Mouse (Mus musculus): ENCODE data around the gene Cntn3. TPM values are rescaled to one million over a fixed set of nuclear protein-coding genes. Genes with fewer than 3 reads are reported as not detected.

Gene Cntn3
- polyA plus RNA-seq, 1 experiment from 2014 or later, result 1.1 TPM

DNA sequence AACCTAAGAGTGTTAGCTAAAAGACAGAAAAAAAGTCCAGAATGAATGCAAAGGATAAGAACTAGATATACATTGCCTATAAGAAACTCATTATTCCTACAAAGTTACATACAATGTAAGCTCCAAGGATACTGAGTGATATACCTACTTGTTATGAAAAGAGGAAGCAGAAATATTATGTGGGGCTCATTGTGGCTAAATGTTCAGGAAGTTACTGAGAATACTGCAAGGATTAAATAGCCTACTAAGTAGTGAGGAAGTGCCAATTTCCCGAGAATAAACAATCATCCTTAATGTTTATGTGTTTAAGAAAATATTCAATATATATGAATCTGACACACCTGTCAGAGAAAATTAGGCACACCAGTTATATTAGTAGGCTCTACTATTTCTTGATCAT, 341.9 kb downstream of the Cntn3 start:
- Histone ChIP-seq H3K9ac (no peak overlapping the region), H3K4me3 (no peak overlapping the region)
- no peak for ATAC-seq (ENCODE audit: insufficient number of reproducible peaks, insufficient read depth, low FRiP score, low TSS enrichment, low read depth)

DNA sequence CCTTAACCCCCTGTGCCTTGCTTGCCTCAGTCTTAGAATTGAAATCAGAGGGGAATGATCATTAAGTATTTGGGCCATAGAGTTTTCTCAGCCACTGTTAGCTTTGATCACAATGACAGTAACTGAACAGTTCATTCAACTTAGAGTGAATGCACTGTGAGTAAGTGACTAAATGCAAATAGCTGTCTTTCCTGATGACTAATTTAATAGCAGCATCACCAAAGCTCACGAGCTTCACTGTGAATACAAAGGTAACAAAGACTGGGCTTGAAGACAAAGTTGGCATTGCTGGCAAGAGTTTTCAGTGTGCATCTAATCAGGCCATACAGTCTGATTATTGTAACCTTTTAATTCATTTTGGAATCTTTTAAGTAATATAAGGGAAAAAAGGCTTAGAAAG, 386.6 kb downstream of the Cntn3 start:
- H3K27me3 ChIP-seq, result no peaks in the 10 kb centered on the region
- H3K4me3 ChIP-seq, result no peak overlapping the region
- WGBS, result 60% methylated on average over 1 of the region's 1 CpGs
- H3K4me1 ChIP-seq, result no peaks in the 10 kb centered on the region
- no peak overlapping the region for H3K9ac ChIP-seq
- no peak overlapping the region for H3K4me2 ChIP-seq
- H3K27ac ChIP-seq, result no peak overlapping the region
- H3K9me3 ChIP-seq, result no peaks in the 10 kb centered on the region
- no peaks in the 10 kb centered on the region for H3K36me3 ChIP-seq
- ATAC-seq (ENCODE audit: insufficient number of reproducible peaks, insufficient read depth, low FRiP score, low TSS enrichment, low read depth), result no peak

More for the DNA sequence above, 341.9 kb downstream of the Cntn3 start:
- Histone ChIP-seq H3K27ac (no peak overlapping the region), H3K27me3 (no peaks in the 10 kb centered on the region), H3K9me3 (no peaks in the 10 kb centered on the region), H3K36me3 (no peaks in the 10 kb centered on the region), H3K4me2 (no peak overlapping the region), H3K4me1 (no peaks in the 10 kb centered on the region)
- WGBS, result 85% methylated on average over 1 of the region's 1 CpGs

DNA sequence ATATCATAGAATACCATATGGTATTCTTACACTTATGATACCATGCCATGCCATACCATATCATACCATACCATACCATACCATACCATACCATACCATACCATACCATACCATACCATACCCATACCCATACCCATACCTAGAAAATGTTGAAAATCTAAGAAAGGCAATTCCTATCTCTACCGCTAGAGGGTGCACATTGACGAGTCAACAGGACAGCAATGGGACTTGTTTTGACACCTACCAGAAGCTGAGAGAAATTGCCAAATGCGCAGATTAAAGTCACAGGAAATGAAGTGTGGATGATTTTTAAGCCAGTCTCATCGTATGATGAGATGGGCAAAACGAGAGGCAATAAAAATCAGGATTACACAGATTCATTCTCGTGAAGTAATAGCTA, 402.0 kb downstream of the Cntn3 start:
- Histone ChIP-seq H3K27ac (no peak overlapping the region), H3K36me3 (no peaks in the 10 kb centered on the region), H3K9me3 (no peaks in the 10 kb centered on the region), H3K4me2 (no peak overlapping the region), H3K27me3 (no peaks in the 10 kb centered on the region), H3K4me1 (no peaks in the 10 kb centered on the region), H3K9ac (no peak overlapping the region), H3K4me3 (no peak overlapping the region)
- ATAC-seq (ENCODE audit: insufficient number of reproducible peaks, insufficient read depth, low FRiP score, low TSS enrichment, low read depth), result no peak
- 42% methylated on average over 6 of the region's 6 CpGs for WGBS

DNA sequence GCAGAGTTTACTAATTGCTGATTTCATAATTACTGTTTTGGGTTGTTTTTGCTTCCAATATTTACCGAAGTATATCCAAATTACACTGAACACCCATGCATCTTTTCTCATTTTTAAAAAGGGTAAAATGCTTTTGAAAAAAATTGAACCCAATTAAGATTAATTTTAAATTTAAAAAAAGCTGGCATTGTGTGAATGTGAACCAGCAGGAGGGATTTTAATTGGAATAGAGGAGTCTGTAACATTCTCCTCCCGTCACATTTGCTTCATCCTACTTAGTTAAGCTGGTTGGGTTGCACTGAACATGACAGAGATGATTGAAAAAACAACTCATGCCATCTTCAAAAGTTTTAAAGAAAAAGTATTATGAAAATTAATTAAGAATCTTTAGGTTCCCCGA, 411.7 kb downstream of the Cntn3 start:
- no peaks in the 10 kb centered on the region for H3K4me1 ChIP-seq
- ATAC-seq (ENCODE audit: insufficient number of reproducible peaks, insufficient read depth, low FRiP score, low TSS enrichment, low read depth), result no peak
- H3K9ac ChIP-seq, result no peak overlapping the region
- H3K27me3 ChIP-seq, result no peaks in the 10 kb centered on the region
- WGBS, result 85% methylated on average over 3 of the region's 3 CpGs
- H3K4me3 ChIP-seq, result no peak overlapping the region
- H3K4me2 ChIP-seq, result no peak overlapping the region
- no peaks in the 10 kb centered on the region for H3K36me3 ChIP-seq
- no peaks in the 10 kb centered on the region for H3K9me3 ChIP-seq
- no peak overlapping the region for H3K27ac ChIP-seq

DNA sequence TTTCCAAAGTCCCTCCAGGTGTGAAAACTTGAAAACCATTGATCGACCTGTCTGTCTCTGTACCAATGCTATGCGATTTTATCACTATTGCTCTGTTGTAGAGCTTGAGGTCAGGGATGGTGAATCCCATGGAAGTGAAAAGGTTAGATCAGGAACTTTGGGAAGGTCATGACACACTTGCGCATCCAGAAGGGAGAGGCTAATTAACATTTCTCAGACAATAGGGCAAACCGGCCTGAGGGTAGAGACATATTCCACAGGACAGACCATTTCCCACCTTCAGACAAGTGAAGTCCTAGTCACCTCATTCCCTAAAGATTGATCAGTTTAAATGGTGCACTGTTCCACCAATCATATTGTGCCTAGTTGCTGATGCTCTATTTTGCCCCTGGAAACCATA, 451.2 kb downstream of the Cntn3 start:
- H3K9ac ChIP-seq, result no peak overlapping the region
- no peaks in the 10 kb centered on the region for H3K4me1 ChIP-seq
- H3K9me3 ChIP-seq, result no peaks in the 10 kb centered on the region
- H3K4me3 ChIP-seq, result no peak overlapping the region
- no peaks in the 10 kb centered on the region for H3K36me3 ChIP-seq
- no peak for ATAC-seq (ENCODE audit: insufficient number of reproducible peaks, insufficient read depth, low FRiP score, low TSS enrichment, low read depth)
- WGBS, result 89% methylated on average over 4 of the region's 4 CpGs
- no peaks in the 10 kb centered on the region for H3K27me3 ChIP-seq
- H3K27ac ChIP-seq, result no peak overlapping the region
- H3K4me2 ChIP-seq, result no peak overlapping the region

DNA sequence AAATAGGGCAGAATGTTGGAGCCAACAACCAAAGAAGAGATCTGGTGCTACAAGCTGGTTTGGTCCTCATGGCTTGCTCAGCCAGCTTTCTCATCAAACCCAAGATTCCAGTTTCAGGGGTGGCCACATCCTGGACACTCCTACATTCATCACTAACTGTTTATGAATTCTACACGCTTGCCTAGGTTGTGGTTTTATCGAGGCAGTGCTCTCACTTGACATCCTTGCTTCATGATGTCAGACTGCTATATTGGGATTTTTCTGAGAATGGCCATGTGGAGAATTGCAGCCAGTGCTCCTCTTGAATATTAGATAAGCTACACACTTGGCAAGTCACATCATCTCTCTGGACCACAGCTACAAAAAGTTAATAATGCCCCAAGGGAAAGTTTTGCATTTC, 452.9 kb downstream of the Cntn3 start:
- Histone ChIP-seq H3K4me1 (no peaks in the 10 kb centered on the region), H3K27ac (no peak overlapping the region), H3K4me2 (no peak overlapping the region), H3K4me3 (no peak overlapping the region), H3K9ac (no peak overlapping the region), H3K36me3 (no peaks in the 10 kb centered on the region), H3K9me3 (no peaks in the 10 kb centered on the region), H3K27me3 (no peaks in the 10 kb centered on the region)
- ATAC-seq (ENCODE audit: insufficient number of reproducible peaks, insufficient read depth, low FRiP score, low TSS enrichment, low read depth), result no peak
- 79% methylated on average over 2 of the region's 2 CpGs for WGBS

DNA sequence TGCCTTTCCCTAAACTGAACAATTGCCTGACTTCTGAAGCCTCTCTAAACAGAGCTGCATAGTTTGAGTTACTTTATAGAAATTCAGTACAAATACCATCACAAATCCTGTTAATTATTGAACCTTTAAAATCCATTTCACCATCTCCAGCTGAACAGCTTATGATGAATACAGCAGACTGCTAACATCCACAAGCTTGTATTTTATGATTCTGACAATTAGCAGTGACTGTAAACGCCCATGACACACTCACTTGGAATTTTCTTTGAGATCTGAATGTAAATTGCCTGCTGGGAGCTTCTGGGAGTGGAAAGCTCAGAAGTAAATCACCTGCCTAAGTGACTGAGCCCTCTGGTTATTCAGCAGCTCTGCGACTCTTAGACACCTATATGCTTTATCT, 459.3 kb downstream of the Cntn3 start:
- Histone ChIP-seq H3K36me3 (no peaks in the 10 kb centered on the region), H3K27me3 (no peaks in the 10 kb centered on the region), H3K4me2 (no peak overlapping the region), H3K4me1 (no peaks in the 10 kb centered on the region), H3K9me3 (no peaks in the 10 kb centered on the region), H3K27ac (no peak overlapping the region), H3K9ac (no peak overlapping the region), H3K4me3 (no peak overlapping the region)
- no peak for ATAC-seq (ENCODE audit: insufficient number of reproducible peaks, insufficient read depth, low FRiP score, low TSS enrichment, low read depth)
- WGBS, result 60% methylated on average over 2 of the region's 2 CpGs
